Mouse (Mus musculus): ENCODE results near the gene Rab14. TPM values are rescaled to one million over a fixed set of nuclear protein-coding genes. Genes with fewer than 3 reads are reported as not detected.

Gene Rab14
- 221 TPM for polyA plus RNA-seq (2017; shearing (Covaris generic))

DNA sequence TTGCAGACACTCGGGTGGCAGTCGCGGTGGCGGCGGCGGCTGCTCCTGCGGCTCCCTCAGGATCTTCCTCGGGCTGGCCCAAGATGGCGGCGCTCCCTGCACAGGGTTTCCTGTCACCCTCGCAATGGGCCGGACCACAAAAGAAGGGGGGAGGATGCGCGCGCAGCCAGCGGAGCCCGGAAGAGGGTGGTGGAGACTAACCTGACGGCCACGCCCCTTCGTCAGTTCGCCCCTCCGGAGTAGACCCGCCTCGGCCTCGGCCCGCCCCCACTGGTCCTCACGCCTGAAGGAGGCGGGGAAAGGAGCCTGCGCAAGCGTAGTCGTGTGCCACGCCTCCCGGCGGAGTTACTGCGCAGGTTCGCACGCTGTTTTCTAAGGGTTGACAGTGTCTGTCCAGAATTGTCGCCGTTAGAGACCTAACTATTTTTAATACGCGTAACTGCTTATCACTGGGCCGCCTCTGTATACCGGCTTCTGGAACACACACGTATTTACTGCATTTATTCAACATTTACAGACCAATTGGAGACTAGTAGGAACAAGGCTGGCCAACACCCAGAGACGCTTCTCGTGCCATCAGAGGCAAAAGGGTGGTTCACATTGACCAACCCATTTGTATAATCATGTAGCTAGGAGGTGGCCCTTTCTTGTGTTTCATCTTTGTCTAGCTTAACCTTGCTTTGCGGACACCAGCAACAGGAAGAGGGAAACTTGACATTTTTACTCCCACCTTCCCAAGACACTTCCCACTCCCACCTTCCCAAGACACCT is at the start of gene Rab14:
Gene Rab14, minus strand, starts transcription at position 223 of the 771 bp plus-strand sequence.

Other genes with a start within 250 kb of the Rab14 start
- gene Traf1, start 239.3 kb downstream of the Rab14 start, polyA plus RNA-seq (2017; shearing (Covaris generic)) = 374 TPM
- gene Hc, start 139.7 kb downstream of the Rab14 start, polyA plus RNA-seq (2017; shearing (Covaris generic)) = not detected
- 0.90 TPM for gene AI182371, start 99.6 kb downstream of the Rab14 start, polyA plus RNA-seq (2017; shearing (Covaris generic))
- 99.0 TPM for gene Cntrl, start 91.6 kb downstream of the Rab14 start, polyA plus RNA-seq (2017; shearing (Covaris generic))
- 48.3 TPM for gene Gsn, start 55.3 kb upstream of the Rab14 start, polyA plus RNA-seq (2017; shearing (Covaris generic))
- gene Stom, start 135.9 kb upstream of the Rab14 start, polyA plus RNA-seq (2017; shearing (Covaris generic)) = 1.3 TPM
- not detected for gene 4930568D16Rik, start 166.6 kb upstream of the Rab14 start, polyA plus RNA-seq (2017; shearing (Covaris generic))
- gene 4930402F06Rik, start 196.1 kb upstream of the Rab14 start, polyA plus RNA-seq (2017; shearing (Covaris generic)) = not detected